14 mouse cellular contexts compared by ENCODE assay signal in the genomic region with DNA sequence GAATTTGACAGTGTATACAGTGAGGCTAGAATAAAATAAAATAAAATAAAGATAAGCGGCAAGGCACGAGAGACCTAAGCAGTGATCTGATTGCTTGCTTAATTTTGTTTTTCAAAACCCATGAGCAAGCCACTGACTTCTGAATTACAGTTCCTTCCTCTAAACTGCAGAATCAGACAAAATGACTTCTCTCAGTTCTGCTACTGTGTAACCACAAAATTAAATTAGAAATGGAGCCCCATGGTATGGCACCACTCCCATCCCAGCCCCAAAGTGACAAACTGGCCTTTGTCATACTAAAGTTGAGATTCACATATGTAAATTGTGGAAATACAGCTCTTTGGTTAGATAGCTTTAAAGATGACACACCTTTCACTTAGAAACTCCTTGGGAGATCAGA. TPM values are rescaled to one million over a fixed set of nuclear protein-coding genes. Genes with fewer than 3 reads are reported as not detected.
DNase-seq lines count a peak whose midpoint lies in the region; ATAC-seq lines count a peak whose summit lies in the region.
"Had no signal": no experiment of that assay in that cellular context is flagged by ENCODE, and none has a peak within 500 bp of the region (broad histone marks: within the 10 kb centered on the region; RNA-seq: fewer than 3 reads in every experiment).

No protein-coding gene starts in this region.

- DNase-seq in A20 (ENCODE audit: low read depth, low spot score) = peak; percentile 49
- peak; percentile 34 for DNase-seq in R1 (ENCODE audit: low read depth, low spot score)
- DNase-seq in urinary bladder, adult 18-20 months (ENCODE audit: low spot score in 2 of 2) = no peak
- DNase-seq in kidney, postnatal 4 days = no peak
- no peak for DNase-seq in gastrocnemius, postnatal 25 days
- DNase-seq: adrenal gland, postnatal 14 days; cerebellum, adult 18-20 months; cerebellum, adult 9-11 months; cerebellum, postnatal 36 days; heart, adult 2 months had no signal

- peak; percentile 61 for ATAC-seq in granulocyte monocyte progenitor cell, adult 5-6 weeks (replicated peaks; ENCODE audit: poor library complexity, severe bottlenecking)
- ATAC-seq in monocyte, adult 5-6 weeks (replicated peaks; ENCODE audit: insufficient number of reproducible peaks, low FRiP score, low TSS enrichment, poor library complexity, severe bottlenecking) = peak; percentile 59
- ATAC-seq: activated CD4-positive, CD25-positive, alpha-beta regulatory T cell, adult 4 months; forebrain, embryonic 13.5 days had no signal

RNA-seq across cellular contexts. Expression of a gene that starts 31.8 kb away (rescaled TPM):
- 87.2 and 136 TPM in 2 replicates for total RNA-seq in granulocyte monocyte progenitor cell, adult 5-6 weeks (2014; fragmentation: Nextera tagmentation)
- total RNA-seq in granulocyte monocyte progenitor cell, adult 5-6 weeks (2017) = 102 and 114 TPM in 2 replicates
- 34.2 to 56.3 TPM (median 38.3 TPM) in 3 replicates for total RNA-seq in monocyte, adult 5-6 weeks (2017)
- total RNA-seq in gastrocnemius, postnatal 25 days (2021) = 10 to 100 TPM; 11.3 to 16.0 TPM

Comparison
In these comparisons a context has a peak if more than half of its experiments do, and no peak if none do; other contexts are left out.
1. DNase-seq: peak in A20 (single experiment) and R1 (single experiment); none in urinary bladder, adult 18-20 months (0 of 2), kidney, postnatal 4 days (0 of 2) and gastrocnemius, postnatal 25 days (single experiment).